ENCODE assay signal across 17 mouse cellular contexts in genomic region chr15:10225701-10226100, GRCm38 (mm10). TPM values are rescaled to one million over a fixed set of nuclear protein-coding genes. Genes with fewer than 3 reads are reported as not detected.
DNase-seq lines count a peak whose midpoint lies in the region; ATAC-seq lines count a peak whose summit lies in the region.
"Had no signal": no experiment of that assay in that cellular context is flagged by ENCODE, and none has a peak within 500 bp of the region (broad histone marks: within the 10 kb centered on the region; RNA-seq: fewer than 3 reads in every experiment).

No protein-coding gene starts in this region.

- DNase-seq in cerebellum, postnatal 10 days: peak; percentile 83 to 88
- no peak for DNase-seq in cerebellum, adult 9-10 months
- DNase-seq in kidney, adult 8-10 months: peak; percentile 80 to 92
- DNase-seq in kidney, postnatal 36 days: peak; percentile 77 to 89
- DNase-seq in testis, postnatal 10 days (ENCODE audit: low spot score): no peak
- DNase-seq: embryo, embryonic 11 days; gastrocnemius, postnatal 10 days; heart, adult 18-20 months; heart, postnatal 4 days; layer of hippocampus, adult 9-11 months; retina, postnatal 1 day; thymus, postnatal 4 days had no signal

- H3K27me3 ChIP-seq in liver, embryonic 16.5 days (ENCODE audit: control insufficient read depth, insufficient read depth, low read depth, low read length): no peaks in the 10 kb centered on the region
- no peaks in the 10 kb centered on the region for H3K27me3 ChIP-seq in liver, embryonic 12.5 days (replicated peaks)
- H3K27me3 ChIP-seq: CH12.LX; midbrain, embryonic 13.5 days had no signal

- no peak overlapping the region for H3K4me3 ChIP-seq in liver, embryonic 16.5 days (ENCODE audit: low read depth, low read length)
- H3K4me3 ChIP-seq in liver, embryonic 12.5 days: no peak overlapping the region
- H3K4me3 ChIP-seq: midbrain, embryonic 13.5 days had no signal

- no peak overlapping the region for H3K9ac ChIP-seq in liver, embryonic 16.5 days (ENCODE audit: low read depth, low read length)
- no peak overlapping the region for H3K9ac ChIP-seq in liver, embryonic 12.5 days
- H3K9ac ChIP-seq: midbrain, embryonic 13.5 days had no signal

- no peak overlapping the region for H3K27ac ChIP-seq in liver, embryonic 16.5 days (ENCODE audit: low read length)
- H3K27ac ChIP-seq in liver, embryonic 12.5 days: no peak overlapping the region
- H3K27ac ChIP-seq: midbrain, embryonic 13.5 days had no signal

- peak; percentile 32; the same call in 1 of the 2 replicates for ATAC-seq in liver, embryonic 16.5 days (ENCODE audit: low read depth)
- ATAC-seq in liver, embryonic 12.5 days: no peak
- ATAC-seq in CD4-positive, CD25-positive, alpha-beta regulatory T cell, adult 4 months: no peak
- ATAC-seq: midbrain, embryonic 13.5 days had no signal

- H3K9me3 ChIP-seq in liver, embryonic 16.5 days (replicated peaks; ENCODE audit: control insufficient read depth, low read length): no peaks in the 10 kb centered on the region
- H3K9me3 ChIP-seq in liver, embryonic 12.5 days (replicated peaks): no peaks in the 10 kb centered on the region
- H3K9me3 ChIP-seq: midbrain, embryonic 13.5 days had no signal

- H3K4me1 ChIP-seq in liver, embryonic 16.5 days (ENCODE audit: control insufficient read depth, low read depth, low read length): no peaks in the 10 kb centered on the region; the same call in 1 of the 2 replicates
- no peaks in the 10 kb centered on the region for H3K4me1 ChIP-seq in liver, embryonic 12.5 days
- H3K4me1 ChIP-seq: midbrain, embryonic 13.5 days had no signal

- H3K4me2 ChIP-seq in liver, embryonic 16.5 days (ENCODE audit: low read depth, low read length): no peak overlapping the region
- no peak overlapping the region for H3K4me2 ChIP-seq in liver, embryonic 12.5 days
- H3K4me2 ChIP-seq: midbrain, embryonic 13.5 days had no signal

- 67% methylated on average over 4 of the region's 4 CpGs for WGBS in liver, embryonic 16.5 days (ENCODE audit: insufficient replicate concordance)
- 72% methylated on average over 4 of the region's 4 CpGs for WGBS in liver, embryonic 12.5 days (ENCODE audit: insufficient replicate concordance)

- H3K36me3 ChIP-seq in liver, embryonic 16.5 days (ENCODE audit: control insufficient read depth, insufficient read depth): no peaks in the 10 kb centered on the region
- no peaks in the 10 kb centered on the region for H3K36me3 ChIP-seq in liver, embryonic 12.5 days
- H3K36me3 ChIP-seq: midbrain, embryonic 13.5 days had no signal

RNA-seq across cellular contexts. Expression of gene Prlr, which starts 48.7 kb away (rescaled TPM):
- polyA plus RNA-seq in liver, embryonic 16.5 days (2015; fragmentation: Nextera tagmentation; extraction: Ambion mirVana): 0.20 and 0.44 TPM in 2 replicates
- 0.04 and 0.13 TPM in 2 replicates for polyA plus RNA-seq in liver, embryonic 12.5 days (2016; fragmentation: Nextera tagmentation; extraction: Ambion mirVana)
- polyA plus RNA-seq in CD4-positive, CD25-positive, alpha-beta regulatory T cell, adult 4 months (2017; shearing (Covaris generic)): under 1 TPM; 0.10 to 0.38 TPM

Comparison
In these comparisons a context has a peak if more than half of its experiments do, and no peak if none do; other contexts are left out.
1. DNase-seq: peak in cerebellum, postnatal 10 days (2 of 2), kidney, adult 8-10 months (2 of 2) and kidney, postnatal 36 days (2 of 2); none in cerebellum, adult 9-10 months (single experiment) and testis, postnatal 10 days (single experiment).